Mouse (Mus musculus) left cerebral cortex, postnatal 10 days (tissue): Measurements from ENCODE around the gene Ccnl2. TPM values are rescaled to one million over a fixed set of nuclear protein-coding genes. Genes with fewer than 3 reads are reported as not detected.
"Not testable (repeated sequence)": the region's sequence is repeated elsewhere in the genome, so short reads cannot be mapped to it uniquely, and the experiment has no call there.

Experiments used
- DNase-seq, 2 experiments: peaks; one replicate each; pipeline ENCODE4 v3.0.0; 2021 to 2022; ENCODE audit warnings: low spot score in 2 of 2, mixed read lengths in 1 of 2; ENCODE audit errors: extremely low spot score in 1 of 2
- intact Hi-C: fragments of 180-260 bp; cut with DNase I; formaldehyde crosslinking; loops from one replicate; pipeline ENCODE4 v1.15.1; 2025
- total RNA-seq, 2 experiments: library from RNA; stranded (reverse); gene quantifications; 2 replicates each; pipeline ENCODE4 v1.2.3; 2021

Ccnl2 gene
- total RNA-seq, 2 experiments from 2014 or later, result 68.7 to 71.2 TPM

- intact Hi-C loops, result no loop called here
- DNase-seq, result no peak
These were observed 24.0 kb upstream of the Ccnl2 start for GRCm38 (mm10) chr4:155788300-155788699.

- intact Hi-C loops, DNase-seq: not testable (repeated sequence)
These were observed 23.5 kb upstream of the Ccnl2 start for GRCm38 (mm10) chr4:155788833-155789232.

GRCm38 (mm10) chr4:155790021-155790489 is 22.2 kb upstream of the Ccnl2 start, which contains the start of gene Ankrd65:
Ankrd65 (plus strand) TSS chr4:155790439.
- DNase-seq, result no peak
- intact Hi-C loops, result no loop called here

GRCm38 (mm10) chr4:155790650-155791161 is 21.6 kb upstream of the Ccnl2 start:
- intact Hi-C loops, result no loop called here

GRCm38 (mm10) chr4:155791240-155791933 is 20.9 kb upstream of the Ccnl2 start:
- no peak for DNase-seq
- intact Hi-C loops, result no loop called here

More at GRCm38 (mm10) chr4:155790650-155791161, 21.6 kb upstream of the Ccnl2 start:
- DNase-seq, result no peak

- intact Hi-C loops, result no loop called here
- no peak for DNase-seq
These were observed 18.6 kb upstream of the Ccnl2 start for GRCm38 (mm10) chr4:155793730-155794129.

- no peak for DNase-seq
- intact Hi-C loops, result no loop called here
These were observed 10.2 kb upstream of the Ccnl2 start for GRCm38 (mm10) chr4:155802075-155802474.

- intact Hi-C loops, result no loop called here
- no peak for DNase-seq
These were observed 9.4 kb upstream of the Ccnl2 start, which contains the start of gene Mrpl20 for GRCm38 (mm10) chr4:155802741-155803339. Mrpl20 (plus strand) TSS chr4:155802878.

- intact Hi-C loops, result no loop called here
- peak; percentile 94 to 98 for DNase-seq
These were observed 8.8 kb upstream of the Ccnl2 start for GRCm38 (mm10) chr4:155803340-155804041.

- no peak for DNase-seq
- intact Hi-C loops, result no loop called here
These were observed 4.4 kb upstream of the Ccnl2 start for GRCm38 (mm10) chr4:155807841-155808240.

GRCm38 (mm10) chr4:155812665-155813181 is 434 bp downstream of the Ccnl2 start:
- peak in 1 of 2 experiments; percentile 74 for DNase-seq
- intact Hi-C loops, result no loop called here

- intact Hi-C loops, result no loop called here
- DNase-seq, result no peak
These were observed 5.2 kb downstream of the Ccnl2 start for GRCm38 (mm10) chr4:155817533-155817932.

- intact Hi-C loops, result no loop called here
- DNase-seq, result no peak
These were observed 8.7 kb downstream of the Ccnl2 start for GRCm38 (mm10) chr4:155821025-155821424.

- DNase-seq, result no peak
- intact Hi-C loops, result no loop called here
These were observed 11.2 kb downstream of the Ccnl2 start for GRCm38 (mm10) chr4:155823443-155823842.

GRCm38 (mm10) chr4:155829866-155830265 is 17.6 kb downstream of the Ccnl2 start:
- DNase-seq, result no peak
- intact Hi-C loops, result no loop called here

- intact Hi-C loops, result no loop called here
- DNase-seq, result no peak
These were observed 18.3 kb downstream of the Ccnl2 start for GRCm38 (mm10) chr4:155830596-155830995.

- intact Hi-C loops, result no loop called here
- peak; percentile 97 for DNase-seq
These were observed 19.0 kb downstream of the Ccnl2 start, which contains the start of gene Aurkaip1 for GRCm38 (mm10) chr4:155831205-155831766. Aurkaip1 (plus strand) TSS chr4:155831272.

- no peak for DNase-seq
- intact Hi-C loops, result no loop called here
These were observed 19.5 kb downstream of the Ccnl2 start for GRCm38 (mm10) chr4:155831831-155832230.

- no peak for DNase-seq
- intact Hi-C loops, result no loop called here
These were observed 20.0 kb downstream of the Ccnl2 start for GRCm38 (mm10) chr4:155832321-155832720.
